Mouse (Mus musculus) testis, adult 2 months (tissue): ENCODE results near the gene 4931428F04Rik. TPM values are rescaled to one million over a fixed set of nuclear protein-coding genes. Genes with fewer than 3 reads are reported as not detected.

Experiments
- H3K27ac ChIP-seq: fragments of 200-500 bp; 2 replicates; pipeline ENCODE4 v1.5.1; 2012; ENCODE audit warnings: low read depth, low read length; ENCODE audit not compliant: control insufficient read depth, insufficient read depth
- H3K27me3 ChIP-seq: fragments of 200-500 bp; 2 replicates; pipeline ENCODE4 v1.6.1; 2012; ENCODE audit warnings: mild to moderate bottlenecking, low read length, moderate library complexity; ENCODE audit not compliant: control insufficient read depth, insufficient read depth
- H3K36me3 ChIP-seq: fragments of 200-500 bp; 2 replicates; pipeline ENCODE4 v1.6.1; 2012; ENCODE audit warnings: mild to moderate bottlenecking, low read length; ENCODE audit not compliant: control insufficient read depth, insufficient read depth
- H3K4me1 ChIP-seq: fragments of 200-500 bp; 2 replicates; pipeline ENCODE4 v1.6.1; 2012; ENCODE audit warnings: low read length; ENCODE audit not compliant: control insufficient read depth, insufficient read depth
- H3K4me3 ChIP-seq: fragments of 200-500 bp; 2 replicates; pipeline ENCODE4 v1.5.1; 2012; ENCODE audit warnings: low read depth, mild to moderate bottlenecking, low read length, moderate library complexity, mixed read lengths; ENCODE audit not compliant: control insufficient read depth
- CTCF ChIP-seq: fragments of 200-500 bp; IDR thresholded peaks from 2 replicates; pipeline ENCODE4 v1.5.1; 2012; ENCODE audit warnings: low read depth, mild to moderate bottlenecking, inconsistent platforms, low read length, moderate library complexity; ENCODE audit not compliant: control insufficient read depth, insufficient read depth, insufficient replicate concordance
- POLR2A ChIP-seq: fragments of 200-500 bp; IDR thresholded peaks from 2 replicates; pipeline ENCODE4 v1.6.1; 2012; ENCODE audit warnings: low read depth, mild to moderate bottlenecking, inconsistent platforms, low read length, moderate library complexity; ENCODE audit not compliant: control insufficient read depth
- polyA plus RNA-seq: library from polyadenylated mRNA; depleted of rRNA; stranded (reverse); fragments of >200 nt; gene quantifications from 2 replicates; pipeline ENCODE4 v1.2.3, GENCODE M21; 2012

The 4931428F04Rik gene
- polyA plus RNA-seq, 1 experiment, result 78.2 TPM

DNA sequence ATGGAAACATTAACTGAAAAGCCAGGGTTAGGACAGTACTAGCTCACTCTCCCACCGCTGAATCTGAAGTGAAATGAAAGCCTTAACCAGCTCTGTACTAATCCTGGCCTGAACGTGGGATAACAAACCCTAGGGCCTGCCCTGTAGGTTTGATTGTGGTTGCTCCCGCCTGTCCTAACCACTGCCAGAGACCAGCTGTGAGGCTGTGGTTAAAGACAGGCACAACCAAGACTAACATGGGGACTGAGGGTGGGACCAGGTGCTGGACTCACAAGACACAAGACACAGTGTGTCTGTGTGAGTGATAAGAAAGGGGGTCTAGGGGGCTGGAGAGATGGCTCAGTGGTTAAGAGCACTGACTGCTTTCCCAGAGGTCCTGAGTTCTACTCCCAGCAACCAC is 9.1 kb downstream of the 4931428F04Rik start:
- no peak overlapping the region for H3K27ac ChIP-seq
- no peaks in the 10 kb centered on the region for H3K27me3 ChIP-seq
- H3K4me1 ChIP-seq, result peaks cover 12% of the 10 kb centered on the region
- H3K4me3 ChIP-seq, result no peak overlapping the region
- TF ChIP-seq POLR2A, result no peak
- no peak for TF ChIP-seq CTCF
- H3K36me3 ChIP-seq, result no peaks in the 10 kb centered on the region

DNA sequence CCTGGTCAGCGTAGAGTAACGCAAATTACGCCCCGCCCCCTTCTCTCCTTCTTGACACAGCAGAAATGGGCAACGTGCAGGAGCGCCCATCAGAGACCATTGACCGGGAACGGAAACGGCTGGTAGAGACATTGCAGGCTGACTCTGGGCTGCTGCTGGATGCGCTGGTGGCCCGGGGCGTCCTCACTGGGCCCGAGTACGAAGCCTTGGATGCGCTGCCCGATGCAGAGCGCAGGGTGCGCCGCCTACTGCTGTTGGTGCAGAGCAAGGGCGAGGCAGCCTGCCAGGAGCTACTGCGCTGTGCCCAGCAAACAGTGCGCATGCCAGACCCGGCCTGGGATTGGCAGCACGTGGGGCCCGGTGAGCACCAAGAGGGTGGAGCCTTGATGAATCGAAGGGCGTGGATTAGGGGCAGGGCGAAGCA is 10.7 kb downstream of the 4931428F04Rik start:
- no peak overlapping the region for H3K27ac ChIP-seq
- TF ChIP-seq CTCF (no peak), POLR2A (no peak)
- peak overlapping the region; percentile 23 for H3K4me3 ChIP-seq
- no peaks in the 10 kb centered on the region for H3K27me3 ChIP-seq
- H3K36me3 ChIP-seq, result no peaks in the 10 kb centered on the region
- peaks cover 12% of the 10 kb centered on the region for H3K4me1 ChIP-seq

DNA sequence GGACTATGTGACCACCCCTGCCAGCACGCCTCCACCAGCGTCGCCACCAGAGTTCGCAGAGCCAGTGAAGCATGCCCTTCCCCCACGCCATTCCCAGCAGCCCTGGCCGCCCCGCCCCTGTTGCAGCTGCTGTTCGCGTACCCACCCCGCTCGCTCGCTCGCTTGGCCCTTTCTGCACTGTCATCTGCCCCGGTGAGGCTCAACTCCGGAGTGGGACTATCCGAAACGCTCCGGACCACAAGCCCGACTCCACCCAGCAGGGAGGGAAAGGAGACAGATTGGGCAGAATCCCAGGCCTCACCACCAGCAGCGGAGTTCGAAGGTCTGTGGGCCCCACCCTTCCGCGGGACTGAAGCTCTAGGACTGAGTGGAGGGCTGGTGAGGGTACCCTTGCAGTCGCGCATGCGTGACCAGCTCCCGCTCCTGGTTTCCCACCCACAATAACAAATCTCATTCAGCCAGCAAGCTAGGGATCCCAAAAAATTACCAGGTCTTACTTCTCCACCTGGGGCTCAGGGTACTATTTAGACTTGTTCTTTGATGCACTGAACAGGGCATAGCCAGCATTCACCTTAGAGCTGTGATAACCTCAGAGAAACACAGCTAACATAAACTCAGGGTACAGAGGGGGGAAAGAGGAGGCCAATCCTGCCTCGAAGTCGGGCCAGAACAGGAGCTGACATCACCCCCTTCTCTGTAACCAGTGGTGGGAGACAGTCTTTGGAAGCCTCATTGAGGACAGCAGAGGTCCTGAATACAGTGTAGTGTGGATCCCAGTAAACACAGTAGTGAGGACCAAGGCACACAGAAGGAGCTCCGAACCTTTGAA is 13.2 kb downstream of the 4931428F04Rik start:
- H3K4me1 ChIP-seq, result peaks cover 12% of the 10 kb centered on the region
- TF ChIP-seq CTCF, result no peak
- no peak for TF ChIP-seq POLR2A
- H3K27ac ChIP-seq, result no peak overlapping the region
- H3K27me3 ChIP-seq, result no peaks in the 10 kb centered on the region
- H3K4me3 ChIP-seq, result peak overlapping the region; percentile 33
- H3K36me3 ChIP-seq, result no peaks in the 10 kb centered on the region

DNA sequence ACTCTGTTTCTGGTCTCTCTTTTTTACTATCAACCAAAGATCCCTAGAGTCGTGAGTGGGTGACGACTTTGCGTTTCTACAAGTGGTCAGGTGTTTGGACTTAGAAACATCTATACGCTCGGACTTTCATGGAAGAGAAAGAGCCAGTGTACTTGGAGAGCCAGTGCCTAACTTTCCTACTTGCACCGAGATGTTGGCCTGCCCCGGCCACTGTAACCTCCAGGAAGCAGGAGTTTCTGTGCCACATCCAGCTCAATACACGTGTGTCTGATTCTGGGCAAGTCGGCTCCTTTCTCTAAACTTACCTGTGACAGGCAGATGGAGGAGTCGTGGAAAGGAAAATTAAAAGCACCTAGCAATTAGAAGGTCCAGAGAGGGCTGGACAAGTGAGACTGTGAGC is 13.8 kb downstream of the 4931428F04Rik start, which contains the start of gene Nol3:
TSS of gene Nol3 (plus strand) at position 301 of the 400 bp plus-strand sequence.
- TF ChIP-seq POLR2A, result no peak
- TF ChIP-seq CTCF, result no peak
- peaks cover 13% of the 10 kb centered on the region for H3K4me1 ChIP-seq
- H3K27ac ChIP-seq, result no peak within 1 kb of the TSS
- H3K36me3 ChIP-seq, result no peaks in the 10 kb centered on the region
- no peaks in the 10 kb centered on the region for H3K27me3 ChIP-seq
- H3K4me3 ChIP-seq, result peak within 1 kb of the TSS; percentile 33

DNA sequence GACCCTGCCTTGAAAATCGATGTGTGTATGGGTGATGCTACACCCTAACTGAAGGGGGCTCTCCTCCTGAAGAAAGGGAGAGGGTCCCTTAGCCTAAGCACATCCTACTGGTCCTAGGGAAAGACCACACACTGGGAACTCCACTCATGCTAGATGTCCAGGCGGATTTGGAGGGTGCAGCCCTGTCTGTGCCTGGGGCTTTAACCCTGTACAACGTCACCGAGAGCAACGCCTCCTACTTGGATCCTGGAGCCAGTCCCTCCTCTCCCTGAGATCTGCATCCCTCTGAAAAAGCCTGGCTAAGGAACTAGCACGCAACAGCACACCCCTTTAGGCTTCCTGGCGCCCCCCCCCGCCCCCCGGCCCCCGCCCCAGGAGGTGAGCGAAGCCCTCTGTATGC is 14.3 kb downstream of the 4931428F04Rik start:
- H3K4me3 ChIP-seq, result no peak overlapping the region
- no peaks in the 10 kb centered on the region for H3K36me3 ChIP-seq
- no peak overlapping the region for H3K27ac ChIP-seq
- peaks cover 17% of the 10 kb centered on the region for H3K4me1 ChIP-seq
- TF ChIP-seq CTCF (no peak), POLR2A (no peak)
- no peaks in the 10 kb centered on the region for H3K27me3 ChIP-seq

DNA sequence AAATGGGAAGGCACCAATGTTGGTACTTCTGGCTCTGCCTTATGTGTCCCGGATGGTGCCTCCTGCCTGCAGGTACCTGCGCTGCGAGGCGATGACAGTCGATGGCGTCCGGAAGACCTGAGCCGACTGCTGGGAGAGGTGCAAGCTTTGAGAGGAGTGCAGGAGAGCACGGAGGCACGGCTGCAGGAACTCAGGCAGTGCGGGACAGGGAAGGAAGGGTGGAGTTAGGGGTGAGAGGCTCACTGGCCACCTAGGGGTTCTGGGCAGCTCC is 18.8 kb downstream of the 4931428F04Rik start:
- no peaks in the 10 kb centered on the region for H3K36me3 ChIP-seq
- no peak overlapping the region for H3K27ac ChIP-seq
- no peaks in the 10 kb centered on the region for H3K27me3 ChIP-seq
- H3K4me3 ChIP-seq, result no peak overlapping the region; the same call in 1 of the 2 replicates
- TF ChIP-seq CTCF (no peak), POLR2A (no peak)
- H3K4me1 ChIP-seq, result peaks cover 27% of the 10 kb centered on the region

DNA sequence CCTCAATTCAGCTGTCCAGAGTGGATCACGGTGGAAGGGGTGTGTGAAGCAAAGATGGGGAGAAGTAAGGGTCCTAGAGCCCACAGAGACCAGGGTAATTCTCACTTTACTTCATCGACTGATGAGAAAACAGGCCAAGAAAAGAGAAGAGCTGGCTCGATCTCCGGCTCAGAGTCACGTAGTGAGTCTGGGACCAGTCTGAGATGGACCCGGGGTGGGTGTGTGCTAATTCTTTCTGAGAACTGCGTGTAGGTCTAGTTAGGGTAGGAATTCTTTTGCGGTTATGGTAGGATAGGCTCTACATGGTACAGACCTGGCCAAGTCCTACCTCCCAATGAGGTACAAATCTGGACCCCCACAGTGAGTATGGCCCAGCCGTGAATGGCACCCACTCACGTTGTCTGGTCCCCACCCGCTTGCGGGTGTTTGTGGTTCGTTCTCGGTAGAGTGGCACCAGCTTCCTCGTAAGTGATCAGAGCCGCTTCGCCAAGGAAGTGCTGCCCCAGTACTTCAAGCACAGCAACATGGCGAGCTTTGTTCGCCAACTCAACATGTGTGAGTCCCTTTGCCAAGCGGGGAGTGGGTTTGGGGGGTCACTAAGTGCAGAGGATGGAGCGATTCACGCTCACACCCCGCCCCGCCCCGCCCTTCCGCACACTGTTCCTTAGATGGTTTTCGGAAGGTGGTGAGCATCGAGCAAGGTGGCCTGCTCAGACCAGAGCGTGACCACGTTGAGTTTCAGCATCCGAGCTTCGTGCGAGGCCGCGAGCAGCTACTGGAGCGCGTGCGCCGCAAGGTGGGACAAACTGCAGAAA is 19.4 kb downstream of the 4931428F04Rik start:
- Histone ChIP-seq H3K4me1 (peaks cover 27% of the 10 kb centered on the region), H3K27ac (no peak overlapping the region), H3K4me3 (peak overlapping the region; percentile 10), H3K27me3 (no peaks in the 10 kb centered on the region), H3K36me3 (no peaks in the 10 kb centered on the region)
- no peak for TF ChIP-seq POLR2A
- TF ChIP-seq CTCF, result no peak
